ENCODE assay signal across 26 mouse cellular contexts in the genomic region with DNA sequence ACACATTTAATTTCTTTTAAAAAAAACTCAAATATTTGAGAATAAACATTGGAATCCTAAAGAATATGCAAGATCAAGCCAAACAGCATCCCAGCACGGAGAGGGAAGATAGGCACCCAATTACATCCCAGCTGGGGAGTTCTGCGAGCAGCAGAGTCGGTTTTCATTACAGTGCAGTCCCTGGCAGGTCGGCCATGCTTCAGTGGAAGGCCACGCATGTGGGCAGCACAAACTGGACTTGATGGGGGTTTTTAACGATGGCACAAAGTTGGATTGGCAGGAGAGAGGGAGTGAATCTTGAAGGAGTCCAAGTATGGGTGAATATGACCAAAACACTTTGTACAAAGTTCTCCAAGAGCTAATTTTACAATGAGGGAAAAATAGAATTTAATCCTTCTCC. TPM values are rescaled to one million over a fixed set of nuclear protein-coding genes. Genes with fewer than 3 reads are reported as not detected.
"Had no signal": no experiment of that assay in that cellular context is flagged by ENCODE, and none has a peak within 500 bp of the region (broad histone marks: within the 10 kb centered on the region; RNA-seq: fewer than 3 reads in every experiment).

No protein-coding gene starts in this region.

- DNase-seq: gastrocnemius, adult 2 months; gastrocnemius, postnatal 10 days; gastrocnemius, postnatal 25 days; heart, adult 18-20 months; heart, postnatal 10 days; heart, postnatal 4 days; kidney, adult 18-20 months; kidney, postnatal 10 days; kidney, postnatal 25 days; liver; liver, embryonic 13.5 days; liver, postnatal 0 days had no signal

- H3K9ac ChIP-seq: heart, embryonic 12.5 days; hindbrain, embryonic 12.5 days; hindbrain, embryonic 14.5 days; intestine, embryonic 15.5 days; limb, embryonic 12.5 days; liver, embryonic 13.5 days; liver, embryonic 15.5 days; liver, postnatal 0 days had no signal

- H3K27ac ChIP-seq: gastrocnemius, adult 2 months; heart, embryonic 10.5 days; hindbrain, embryonic 10.5 days; hindbrain, embryonic 12.5 days; hindbrain, embryonic 14.5 days; intestine, embryonic 15.5 days; layer of hippocampus, adult 2 months; limb, embryonic 10.5 days; limb, embryonic 12.5 days; liver, embryonic 13.5 days; liver, embryonic 15.5 days had no signal

- ATAC-seq: hindbrain, embryonic 16.5 days; inflammation-experienced regulatory T-cells, adult 6 months; intestine, embryonic 15.5 days; intestine, postnatal 0 days; liver, postnatal 0 days had no signal

- H3K4me1 ChIP-seq: heart, embryonic 10.5 days; heart, embryonic 12.5 days; intestine, embryonic 15.5 days; limb, embryonic 10.5 days; limb, embryonic 12.5 days; liver, embryonic 13.5 days; liver, embryonic 15.5 days had no signal

- H3K4me2 ChIP-seq: heart, embryonic 12.5 days; hindbrain, embryonic 12.5 days; hindbrain, embryonic 14.5 days; intestine, embryonic 15.5 days; limb, embryonic 12.5 days; liver, embryonic 11.5 days; liver, embryonic 13.5 days; liver, embryonic 15.5 days had no signal

- H3K4me3 ChIP-seq: gastrocnemius, adult 2 months; heart, embryonic 10.5 days; heart, embryonic 12.5 days; hindbrain, embryonic 10.5 days; hindbrain, embryonic 12.5 days; intestine, embryonic 15.5 days; layer of hippocampus, adult 2 months; limb, embryonic 10.5 days; limb, embryonic 12.5 days; liver, embryonic 13.5 days; liver, embryonic 15.5 days had no signal

- H3K36me3 ChIP-seq: heart, embryonic 10.5 days; heart, embryonic 12.5 days; hindbrain, embryonic 10.5 days; hindbrain, embryonic 12.5 days; intestine, embryonic 15.5 days; limb, embryonic 10.5 days; limb, embryonic 12.5 days; liver, embryonic 13.5 days; liver, embryonic 15.5 days had no signal

- H3K27me3 ChIP-seq: heart, embryonic 12.5 days; hindbrain, embryonic 12.5 days; intestine, embryonic 15.5 days; limb, embryonic 12.5 days; liver, embryonic 13.5 days; liver, embryonic 15.5 days had no signal

- H3K9me3 ChIP-seq: heart, embryonic 10.5 days; heart, embryonic 12.5 days; hindbrain, embryonic 10.5 days; intestine, embryonic 15.5 days; limb, embryonic 10.5 days; limb, embryonic 12.5 days; liver, embryonic 13.5 days; liver, embryonic 15.5 days had no signal

RNA-seq across cellular contexts. Expression of gene Col6a5, which starts 29.7 kb away (rescaled TPM):
- polyA plus RNA-seq: heart, embryonic 10.5 days; hindbrain, embryonic 14.5 days; inflammation-experienced regulatory T-cells, adult 6 months; liver, embryonic 11.5 days; liver, embryonic 15.5 days; liver, postnatal 0 days had no signal
